Mouse (Mus musculus): ENCODE results near the gene Gstm3. TPM values are rescaled to one million over a fixed set of nuclear protein-coding genes. Genes with fewer than 3 reads are reported as not detected.

Gstm3 gene
- polyA plus RNA-seq (2021; fragmentation: Nextera tagmentation) = not detected in 2 replicates
- long read RNA-seq, experiment 1 = 0 reads
- long read RNA-seq, experiment 2 = 0 reads

GRCm38 (mm10) chr3:107968724-107969395 lies at the start of gene Gstm3:
TSS of gene Gstm3 (minus strand) at chr3:107969283.

GRCm38 (mm10) chr3:108017473-108018189 lies 48.5 kb upstream of the Gstm3 start, which contains the start of gene Gstm1:
TSS of gene Gstm1 (minus strand) at chr3:108017973.

GRCm38 (mm10) chr3:107986041-107986562 lies 17.0 kb upstream of the Gstm3 start, which contains the start of gene Gstm2:
TSS of gene Gstm2 (minus strand) at chr3:107986453.

GRCm38 (mm10) chr3:107943239-107943990 lies 25.7 kb downstream of the Gstm3 start, which contains the start of gene Gstm6:
TSS of gene Gstm6 (minus strand) at chr3:107943749.

GRCm38 (mm10) chr3:107931670-107932069 lies 37.4 kb downstream of the Gstm3 start, which contains the start of gene Gstm7:
TSS of gene Gstm7 (minus strand) at chr3:107931817.

Other genes with a start within 250 kb of the Gstm3 start
- 3.3 and 3.4 TPM in 2 replicates for gene Csf1, start 208.8 kb downstream of the Gstm3 start, polyA plus RNA-seq (2021; fragmentation: Nextera tagmentation)
- gene Eps8l3, start 92.1 kb downstream of the Gstm3 start, polyA plus RNA-seq (2021; fragmentation: Nextera tagmentation) = not detected in 2 replicates
- gene Gstm5, start 73.5 kb downstream of the Gstm3 start, polyA plus RNA-seq (2021; fragmentation: Nextera tagmentation) = 411 and 420 TPM in 2 replicates
- 64.0 and 66.5 TPM in 2 replicates for gene Gstm7, start 37.5 kb downstream of the Gstm3 start, polyA plus RNA-seq (2021; fragmentation: Nextera tagmentation)
- gene Gstm6, start 25.5 kb downstream of the Gstm3 start, polyA plus RNA-seq (2021; fragmentation: Nextera tagmentation) = 17.2 and 17.6 TPM in 2 replicates
- gene Gstm2, start 17.2 kb upstream of the Gstm3 start, polyA plus RNA-seq (2021; fragmentation: Nextera tagmentation) = 4.2 and 7.1 TPM in 2 replicates
- gene Gstm1, start 48.7 kb upstream of the Gstm3 start, polyA plus RNA-seq (2021; fragmentation: Nextera tagmentation) = 598 and 660 TPM in 2 replicates
- gene Gstm4, start 75.6 kb upstream of the Gstm3 start, polyA plus RNA-seq (2021; fragmentation: Nextera tagmentation) = 20.5 and 22.6 TPM in 2 replicates
- gene Ampd2, start 117.4 kb upstream of the Gstm3 start, polyA plus RNA-seq (2021; fragmentation: Nextera tagmentation) = 25.0 and 27.7 TPM in 2 replicates
- 0.13 and 0.55 TPM in 2 replicates for gene Gnat2, start 123.5 kb upstream of the Gstm3 start, polyA plus RNA-seq (2021; fragmentation: Nextera tagmentation)
- 21.7 and 24.5 TPM in 2 replicates for gene Gnai3, start 176.9 kb upstream of the Gstm3 start, polyA plus RNA-seq (2021; fragmentation: Nextera tagmentation)
- gene Gpr61, start 185.6 kb upstream of the Gstm3 start, polyA plus RNA-seq (2021; fragmentation: Nextera tagmentation) = 4.4 TPM in 2 replicates
- gene Amigo1, start 217.1 kb upstream of the Gstm3 start, polyA plus RNA-seq (2021; fragmentation: Nextera tagmentation) = 5.2 and 5.3 TPM in 2 replicates
- gene Cyb561d1, start 231.9 kb upstream of the Gstm3 start, polyA plus RNA-seq (2021; fragmentation: Nextera tagmentation) = 4.8 and 5.3 TPM in 2 replicates
- 3.5 and 4.9 TPM in 2 replicates for gene Atxn7l2, start 241.7 kb upstream of the Gstm3 start, polyA plus RNA-seq (2021; fragmentation: Nextera tagmentation)

Data from layer of hippocampus, adult 6 months (tissue).